Mouse (Mus musculus) heart, adult 2 months (tissue): ENCODE measurements around the gene Mapk10.

ENCODE experiments used
- CTCF ChIP-seq: fragments of 200-600 bp; IDR thresholded peaks from 2 replicates; pipeline ENCODE4 v1.8.1; 2022; ENCODE audit warnings: antibody characterized with exemption, mild to moderate bottlenecking, moderate library complexity
- POLR2A ChIP-seq: fragments of 200-500 bp; IDR thresholded peaks from 2 replicates; pipeline ENCODE4 v1.6.1; 2011; ENCODE audit warnings: mild to moderate bottlenecking, low read depth, low read length, control low read depth; ENCODE audit not compliant: insufficient read depth

- TF ChIP-seq POLR2A (no peak), CTCF (peak; percentile 32)
Observed at GRCm38 (mm10) chr5:103075451-103075850, 135.7 kb downstream of the Mapk10 start.
